Mouse (Mus musculus): ENCODE results near the gene Olfr1437.

GRCm38 (mm10) chr19:12335810-12336209, 10.9 kb upstream of the Olfr1437 start, which contains the start of gene Olfr1438-ps1:
- TF ChIP-seq EP300 (IDR thresholded peaks at IDR 0.05) = no peak
- TF ChIP-seq CTCF (IDR thresholded peaks at IDR 0.05) = no peak

Data from lung, postnatal 0 days (tissue).